Mouse (Mus musculus) brain, adult 2 months (tissue): ENCODE data around the gene 5730522E02Rik.
"Not testable (repeated sequence)": the region's sequence is repeated elsewhere in the genome, so short reads cannot be mapped to it uniquely, and the experiment has no call there.

Experiments used
- DNase-seq: peaks from one replicate; pipeline ENCODE4 v3.0.0; 2011; ENCODE audit warnings: low read depth, low spot score

5730522E02Rik gene

DNA sequence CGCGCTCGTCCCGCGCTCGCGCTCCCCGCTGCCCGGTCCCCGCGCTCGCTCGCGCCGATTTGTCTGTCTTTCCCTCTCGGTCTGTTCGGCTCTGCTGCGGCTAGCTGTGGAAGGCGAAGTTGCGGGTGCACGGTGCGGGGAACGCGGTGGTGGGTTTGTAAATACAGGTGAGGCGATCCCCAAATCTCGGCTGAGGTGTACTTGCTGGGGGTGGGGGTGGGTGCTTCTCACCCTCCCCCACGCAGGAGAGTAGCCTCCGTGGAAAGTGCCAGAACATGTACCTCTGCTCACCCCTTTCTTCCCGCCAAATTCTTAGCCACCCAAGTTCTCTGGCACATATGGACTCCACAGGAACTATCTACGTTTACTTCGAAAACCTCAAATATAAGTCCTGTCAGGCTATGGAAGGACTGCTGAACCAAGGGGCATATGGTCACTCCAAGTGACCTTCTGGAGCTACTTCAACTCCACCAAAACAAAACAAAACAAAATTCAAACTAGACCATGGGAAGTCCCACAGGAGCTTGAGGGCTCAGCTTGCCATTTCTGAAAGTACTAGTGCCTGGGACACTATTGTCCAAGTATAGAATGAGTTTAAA lies at the start of gene 5730522E02Rik:
5730522E02Rik (minus strand) TSS at position 182 of the 599 bp plus-strand sequence.
- no peak for DNase-seq

DNA sequence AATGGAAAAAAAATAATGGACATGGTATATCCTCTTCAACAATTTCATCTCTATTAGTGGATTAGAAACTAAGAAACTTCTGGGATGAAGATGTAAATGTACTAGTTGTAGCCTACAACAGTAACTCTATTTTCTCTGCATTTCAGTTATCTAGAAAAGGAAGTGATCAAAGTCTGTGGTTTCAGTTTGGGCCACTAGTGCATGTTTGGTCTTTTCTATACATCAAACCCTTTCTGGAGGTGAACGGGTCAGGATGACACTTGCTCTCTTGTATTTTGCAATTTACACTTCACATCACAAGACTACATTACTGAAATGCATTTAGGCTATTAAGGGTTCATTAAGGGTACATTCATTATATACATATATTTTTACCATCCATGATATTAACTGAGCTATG lies 26.0 kb upstream of the 5730522E02Rik start:
- DNase-seq, result no peak

DNA sequence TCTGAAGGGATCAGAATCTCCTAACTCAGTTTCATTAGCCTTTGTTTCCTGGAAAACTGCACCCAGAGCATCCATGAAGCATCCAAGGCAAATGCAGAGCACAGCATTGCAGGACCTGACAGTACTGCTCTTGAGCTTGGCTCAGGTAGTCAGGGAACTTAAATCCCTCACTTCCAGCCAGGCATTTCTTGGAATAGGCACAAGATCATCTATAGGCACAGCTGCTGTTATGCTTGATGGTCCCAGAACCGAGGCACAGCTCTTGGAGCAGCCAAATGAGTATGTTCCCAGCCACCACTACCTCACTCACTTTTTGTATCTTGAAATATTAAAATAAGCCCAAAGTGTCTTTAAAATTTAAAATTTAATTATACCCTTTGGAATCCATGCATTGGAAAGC lies 19.3 kb upstream of the 5730522E02Rik start:
- DNase-seq, result peak; percentile 41

DNA sequence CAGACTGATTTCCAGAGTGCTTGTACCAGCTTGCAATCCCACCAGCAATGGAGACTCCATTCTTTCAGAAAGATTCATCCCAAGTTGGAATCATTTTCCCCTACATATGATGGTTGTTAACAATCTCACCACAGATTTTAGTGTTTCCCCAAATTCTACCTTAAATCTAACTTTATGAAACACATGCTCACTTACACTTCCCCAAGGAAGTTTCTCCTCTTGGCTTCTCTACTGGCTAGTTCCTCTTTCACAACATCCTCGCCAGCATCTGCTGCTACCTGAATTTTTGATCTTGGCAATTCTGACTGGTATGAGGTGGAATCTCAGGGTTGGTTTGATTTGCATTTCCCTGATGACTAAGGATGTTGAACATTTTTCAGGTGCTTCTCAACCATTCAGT lies 3.1 kb upstream of the 5730522E02Rik start:
- DNase-seq, result not testable (repeated sequence)

DNA sequence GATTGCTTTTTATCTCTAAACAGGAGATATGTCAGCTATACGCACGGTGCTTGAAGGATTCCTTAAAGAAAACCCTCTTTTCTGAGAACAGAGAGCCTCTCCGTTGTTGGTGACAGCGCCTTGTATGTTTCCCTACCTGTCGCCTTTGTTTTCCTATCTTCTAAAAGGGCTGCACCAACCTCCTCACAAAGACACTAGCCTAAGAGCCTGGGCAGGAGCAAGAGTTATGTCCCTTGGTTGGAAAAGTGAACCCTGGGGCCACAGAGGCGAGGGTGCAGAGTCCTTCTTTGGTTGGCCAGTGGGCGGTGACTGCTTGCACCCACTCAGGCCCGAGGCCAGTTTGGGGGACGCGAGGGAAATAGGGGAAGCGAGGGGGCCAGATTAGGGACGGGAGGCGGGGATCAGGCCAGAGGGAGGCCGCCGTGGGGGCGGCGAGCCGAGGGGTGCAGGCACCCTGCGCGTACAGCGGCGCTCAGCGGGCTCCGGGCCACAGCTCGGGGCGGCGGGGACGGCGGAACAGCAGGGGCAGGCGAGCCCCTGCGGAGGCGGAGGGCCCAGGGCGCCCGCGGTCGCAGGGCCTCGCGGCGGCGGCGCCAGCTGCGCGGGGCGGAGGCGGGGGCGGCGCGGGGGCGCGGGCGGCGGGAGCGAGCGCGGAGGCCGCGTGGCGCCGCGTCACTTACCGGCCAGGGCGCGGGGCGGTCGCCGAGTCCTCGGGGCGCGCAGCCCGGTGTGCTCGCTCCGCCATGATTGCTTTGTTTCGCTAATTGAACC lies 567 bp downstream of the 5730522E02Rik start:
- DNase-seq, result peak; percentile 51

DNA sequence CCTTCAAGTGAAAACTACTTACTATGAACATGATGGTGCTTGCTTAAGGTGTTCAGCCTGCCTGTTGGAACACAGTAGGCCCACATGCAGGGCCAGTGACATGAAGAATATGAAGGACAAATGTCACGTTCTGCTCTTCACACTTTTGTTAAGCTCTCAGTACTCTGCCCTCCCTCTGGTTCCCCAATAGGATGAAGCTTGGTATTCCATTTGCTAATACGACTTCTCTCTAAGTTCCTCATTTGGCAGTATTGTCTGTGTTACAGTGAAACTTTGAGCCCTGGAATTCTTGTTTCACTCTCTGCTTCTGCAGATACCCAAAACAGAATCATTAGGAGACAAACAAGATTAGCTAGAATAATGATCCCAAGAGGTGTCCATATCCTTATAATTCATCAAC lies 7.1 kb downstream of the 5730522E02Rik start:
- no peak for DNase-seq

DNA sequence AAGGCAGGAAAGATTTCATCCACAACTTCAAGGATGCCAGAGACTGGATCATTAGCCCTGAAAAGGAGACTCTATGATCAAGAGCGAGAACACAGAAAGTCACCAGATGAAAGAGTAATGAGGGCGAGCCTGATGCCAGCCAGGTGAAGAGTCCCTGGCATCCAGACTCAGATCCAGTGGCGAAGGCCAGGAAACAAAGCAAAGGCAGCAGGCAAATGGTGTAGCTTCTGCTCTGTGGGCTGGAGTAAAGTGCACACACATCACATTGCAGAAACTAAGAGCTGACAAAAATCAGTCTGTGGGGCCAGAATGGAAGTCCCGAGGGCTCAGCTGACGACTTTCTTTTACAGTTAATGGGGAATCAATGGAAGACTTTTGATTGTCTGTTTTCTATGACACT lies 7.7 kb downstream of the 5730522E02Rik start:
- no peak for DNase-seq

DNA sequence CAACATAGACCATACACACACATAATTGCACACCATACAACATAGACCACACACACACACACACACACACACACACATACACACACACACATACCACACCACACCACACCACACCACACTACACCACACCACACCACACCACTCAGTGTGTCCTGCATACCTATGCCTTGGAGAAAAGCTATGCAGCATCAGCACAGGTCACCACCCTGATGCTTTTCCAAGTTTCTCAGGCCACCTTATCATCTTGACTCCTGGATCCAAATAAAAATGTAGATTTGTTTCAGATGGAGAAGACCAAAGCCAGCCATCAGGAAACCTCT lies 8.8 kb downstream of the 5730522E02Rik start:
- DNase-seq, result no peak

DNA sequence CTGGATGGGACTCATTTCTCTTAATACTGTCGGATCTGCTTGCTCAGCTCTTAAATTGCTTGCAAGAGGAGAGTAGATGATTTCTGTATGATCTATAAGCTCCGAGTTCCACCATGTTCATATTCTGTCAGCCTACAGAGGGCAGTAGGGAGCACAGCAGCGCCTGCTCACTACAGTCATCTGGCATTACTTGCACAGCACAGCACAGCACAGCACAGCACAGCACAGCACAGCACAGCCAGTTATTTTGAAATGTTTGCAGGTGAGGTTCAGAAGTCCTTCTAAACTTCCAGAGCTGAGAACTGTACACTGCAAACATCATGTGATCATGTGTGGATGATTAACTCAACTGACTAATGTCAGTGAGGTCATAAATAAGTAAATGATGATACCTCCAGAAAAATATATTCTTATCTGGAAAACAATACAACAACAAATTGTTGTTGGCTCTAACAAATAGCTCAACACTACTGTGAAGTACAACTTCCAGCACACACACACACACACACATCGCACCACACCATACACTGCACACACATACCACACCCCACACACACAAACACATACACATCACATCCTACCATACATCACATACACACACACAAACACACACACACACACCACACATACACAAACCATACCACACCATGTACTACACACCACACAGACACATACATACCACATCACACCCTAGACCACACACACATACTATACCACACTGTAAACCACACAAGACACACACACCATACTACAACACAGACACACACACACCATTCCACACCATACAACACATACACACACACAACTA lies 9.4 kb downstream of the 5730522E02Rik start:
- peak; percentile 72 for DNase-seq

DNA sequence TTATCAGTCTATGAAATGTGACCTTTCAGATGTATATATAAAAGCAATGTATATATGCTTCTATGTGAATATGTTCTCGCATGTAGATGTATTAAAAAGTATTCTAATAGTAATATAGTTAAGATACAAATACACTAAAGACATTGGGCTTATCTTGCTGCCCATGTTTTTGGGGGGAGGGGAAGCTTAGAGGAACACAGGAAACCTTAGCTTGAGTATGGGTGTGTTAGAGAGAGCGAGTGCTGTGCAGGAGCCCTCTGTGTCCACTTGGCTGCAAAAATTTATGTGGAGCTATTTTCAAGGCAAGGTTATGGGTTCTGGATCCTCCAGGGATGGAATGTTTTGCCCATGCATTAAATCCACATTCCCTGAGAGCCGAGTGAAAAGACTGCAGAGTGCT lies 15.1 kb downstream of the 5730522E02Rik start:
- no peak for DNase-seq

DNA sequence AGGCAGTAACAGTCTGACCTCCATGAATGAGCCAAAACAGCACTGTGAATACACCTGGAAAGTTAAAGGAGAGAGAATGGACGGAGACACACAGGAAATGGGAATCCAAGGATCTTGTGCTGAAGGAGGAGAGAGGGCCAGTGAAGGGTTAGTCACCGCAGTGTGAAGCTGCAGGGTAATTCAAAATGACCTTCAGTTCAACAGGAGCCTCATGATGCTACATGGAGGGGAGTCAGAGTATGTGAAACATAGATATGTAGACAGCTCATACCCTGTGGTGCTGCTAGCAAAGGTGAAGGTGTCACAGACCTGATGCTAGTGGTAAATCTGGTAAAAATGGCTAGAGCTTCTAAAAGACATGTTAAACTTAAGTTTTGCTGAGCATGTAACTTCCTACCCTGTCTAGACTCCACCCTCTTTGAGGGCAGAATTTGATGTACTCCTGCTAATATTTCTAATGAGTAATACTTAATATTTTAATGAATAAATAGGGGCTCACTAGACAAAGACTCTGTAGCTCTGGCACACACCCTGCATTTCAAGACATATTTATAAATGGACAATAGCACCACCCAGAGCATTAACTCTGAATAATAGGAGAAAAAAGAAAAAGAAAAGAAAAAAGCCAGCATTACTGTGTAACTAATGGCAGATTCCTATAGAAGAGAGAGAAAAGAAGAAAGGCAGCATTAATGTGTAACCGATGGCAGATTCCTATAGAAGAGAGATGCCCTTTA lies 23.2 kb downstream of the 5730522E02Rik start:
- no peak for DNase-seq

DNA sequence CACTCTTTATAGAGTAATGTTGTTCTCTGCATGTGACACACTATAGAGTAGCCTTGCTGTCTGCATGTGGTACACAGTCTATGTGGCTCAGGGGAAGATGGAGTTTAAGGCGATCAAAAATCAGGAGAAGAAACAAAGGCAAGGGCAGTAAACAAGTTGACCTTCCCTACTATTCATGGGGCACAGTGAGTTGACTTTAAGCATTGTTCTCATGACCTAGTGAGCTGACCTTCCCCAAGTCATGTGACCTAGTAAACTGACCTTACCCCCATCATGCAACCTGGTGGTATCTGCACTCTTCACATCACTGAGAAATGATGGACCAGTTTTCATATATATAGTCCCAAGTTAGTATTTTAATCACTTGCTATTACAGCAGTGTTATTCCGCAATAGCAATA lies 40.0 kb downstream of the 5730522E02Rik start:
- DNase-seq, result no peak

DNA sequence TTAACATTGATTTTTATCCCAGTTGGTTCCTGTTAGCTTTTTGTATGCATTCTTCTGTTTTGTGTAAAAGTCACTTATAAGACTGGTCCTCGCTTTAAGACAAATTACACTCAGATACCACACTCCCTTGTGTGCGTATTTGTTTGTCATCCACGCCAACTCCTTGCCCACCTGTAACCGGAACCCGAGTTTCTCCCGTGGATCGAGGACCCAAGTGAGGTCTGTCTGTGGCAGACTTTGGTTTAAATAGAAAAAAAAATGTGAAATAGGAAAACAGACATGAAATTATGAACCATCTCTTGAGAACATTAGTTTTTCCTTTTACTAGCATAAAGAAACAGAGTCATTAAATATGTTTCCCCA lies 43.0 kb downstream of the 5730522E02Rik start:
- DNase-seq, result no peak

DNA sequence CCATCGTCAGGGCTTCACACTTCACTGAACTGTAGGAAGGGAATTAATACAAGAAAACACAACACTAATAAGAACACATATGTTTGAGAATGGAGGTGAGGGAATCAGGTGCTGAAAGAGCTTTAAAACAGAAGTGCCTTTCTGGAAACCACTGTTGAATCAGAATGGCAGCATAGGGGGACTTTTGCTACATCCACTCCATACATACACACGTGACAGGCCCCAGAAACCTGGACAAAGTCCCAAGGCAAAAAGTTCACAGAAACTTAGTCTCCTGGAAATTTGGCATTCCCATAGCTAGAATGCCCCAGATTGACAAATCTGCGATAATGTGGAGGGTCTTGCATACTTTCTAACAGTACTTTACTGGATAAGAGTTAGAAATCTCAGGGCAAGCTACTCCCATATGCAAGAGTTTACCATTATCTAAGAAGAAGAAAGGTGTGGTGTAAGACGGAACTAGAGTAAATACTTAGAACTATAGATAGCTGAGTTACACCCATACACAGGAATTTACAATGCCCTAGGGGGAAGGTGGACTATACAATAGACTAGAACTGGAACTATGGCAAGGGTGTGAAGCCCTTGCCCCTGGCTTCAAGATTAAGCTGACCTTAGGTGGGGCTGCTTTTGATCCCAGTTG lies 43.5 kb downstream of the 5730522E02Rik start:
- no peak for DNase-seq

DNA sequence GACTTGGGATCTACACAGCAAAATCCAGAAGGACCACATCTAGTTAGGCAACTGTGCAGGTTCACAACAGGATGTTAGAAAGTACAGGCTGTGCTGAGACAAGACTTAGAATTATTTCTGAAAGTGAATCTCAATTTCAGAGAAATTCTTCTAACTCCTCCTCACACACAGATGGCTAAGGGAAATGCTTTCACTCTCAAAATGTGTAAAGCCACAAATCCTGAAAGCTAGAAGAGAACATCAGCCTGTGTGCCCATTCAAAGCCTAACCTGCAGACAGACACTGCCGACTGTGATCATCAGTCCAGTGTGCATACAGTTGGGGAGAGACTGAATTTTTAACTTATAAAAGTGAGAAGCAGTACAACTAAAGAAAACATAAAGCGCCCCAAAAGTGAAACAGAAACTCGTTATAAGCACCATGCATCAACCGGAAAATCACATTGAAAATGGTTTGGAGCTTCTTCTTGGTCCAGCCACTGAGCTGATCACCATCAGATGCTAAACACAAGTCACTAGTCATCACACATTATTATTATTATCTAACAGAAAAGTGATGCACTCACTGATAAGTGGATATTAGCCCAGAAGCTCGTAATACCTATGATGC lies 45.8 kb downstream of the 5730522E02Rik start:
- DNase-seq, result peak; percentile 74

DNA sequence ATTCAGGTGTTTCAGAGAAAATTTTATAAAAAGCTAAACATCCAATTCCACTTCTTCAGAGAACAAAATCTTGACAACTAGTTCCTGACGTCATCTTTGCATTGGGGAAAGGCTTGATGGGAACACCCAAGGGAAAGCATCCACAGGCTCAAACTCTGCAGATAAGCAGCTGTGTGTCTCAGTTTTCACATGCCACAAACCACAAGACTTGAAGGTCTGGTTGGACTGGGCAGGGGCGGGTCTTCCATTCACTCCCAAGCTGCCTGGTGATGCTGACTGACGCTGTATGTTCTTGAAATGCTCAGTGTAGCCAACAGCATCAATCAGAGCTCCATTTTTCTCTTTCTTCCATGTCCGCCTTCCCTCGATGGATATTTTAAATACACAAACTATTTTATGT lies 49.2 kb downstream of the 5730522E02Rik start:
- no peak for DNase-seq

DNA sequence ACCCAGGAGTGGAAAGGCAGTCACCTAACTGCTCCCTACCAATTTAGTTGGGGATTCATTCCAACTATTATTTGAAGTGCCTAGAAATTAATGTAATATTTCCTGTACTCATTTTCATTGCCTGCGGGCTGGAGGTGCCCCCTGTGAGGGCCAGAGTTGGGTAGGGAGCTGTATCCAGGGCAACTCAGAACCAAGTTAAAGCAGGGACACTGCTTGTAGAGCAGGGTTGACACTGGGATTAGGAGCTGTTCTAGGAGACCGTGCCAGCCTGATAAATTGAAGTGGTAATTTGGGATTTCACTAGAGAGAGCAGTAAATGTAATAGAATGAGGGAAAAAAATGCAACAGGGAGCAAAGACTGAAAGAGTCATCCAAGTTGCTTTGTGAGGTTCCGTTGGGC lies 51.5 kb downstream of the 5730522E02Rik start:
- no peak for DNase-seq

DNA sequence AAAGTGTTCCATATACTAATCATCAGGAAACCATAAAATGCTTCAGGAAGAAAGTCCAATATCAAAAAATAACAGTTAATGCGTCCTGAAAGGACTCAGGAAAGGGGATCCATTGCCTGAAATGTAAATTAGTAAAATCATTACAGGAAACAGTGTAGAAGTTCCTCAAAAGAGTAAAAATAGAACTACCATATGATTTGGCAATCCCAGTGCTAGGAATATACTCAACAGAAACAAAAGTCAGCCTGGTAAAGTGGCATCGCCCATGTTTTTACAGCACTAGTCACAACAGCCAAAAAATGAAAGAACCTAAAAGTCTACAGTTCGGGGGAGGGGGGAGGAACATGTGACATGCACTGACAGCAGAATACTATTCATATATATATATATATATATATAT lies 70.5 kb downstream of the 5730522E02Rik start:
- no peak for DNase-seq

DNA sequence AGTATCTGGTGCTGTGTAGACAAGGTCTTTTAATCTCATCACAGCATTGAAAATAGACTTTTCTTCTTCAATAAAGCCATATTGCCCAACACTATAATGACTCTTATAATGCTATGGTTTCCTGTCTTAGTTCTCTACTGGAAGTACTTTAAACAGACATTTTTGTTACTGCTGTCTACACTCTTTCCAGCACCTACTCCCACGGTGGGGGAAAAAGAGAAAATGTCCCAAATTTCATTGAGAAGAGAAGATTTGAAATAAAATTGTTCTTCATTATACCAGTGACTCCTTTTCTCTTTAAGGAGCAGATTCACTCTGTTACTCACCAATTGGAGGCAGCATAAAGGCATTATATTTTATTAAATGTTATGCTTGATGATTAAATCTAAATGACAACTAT lies 72.5 kb downstream of the 5730522E02Rik start:
- DNase-seq, result peak; percentile 43

DNA sequence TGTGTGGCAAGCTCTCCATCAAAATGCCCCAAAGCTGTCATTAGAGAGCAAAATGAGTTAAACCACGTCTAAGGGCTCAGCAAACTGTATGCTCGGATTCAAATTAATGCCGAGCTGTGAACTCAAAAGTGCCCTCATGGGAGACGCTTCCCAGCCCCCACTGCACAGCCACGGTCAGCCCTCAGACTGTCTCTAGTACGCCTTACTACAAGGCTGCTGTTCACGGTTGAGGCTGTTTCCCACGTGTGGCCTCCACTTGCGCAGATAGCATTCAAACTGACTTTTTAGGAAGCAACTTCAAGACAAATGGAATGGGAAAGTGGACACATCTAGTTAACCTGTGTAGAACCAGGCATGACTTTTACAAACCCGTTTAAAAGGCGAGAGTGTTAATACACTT lies 79.7 kb downstream of the 5730522E02Rik start:
- DNase-seq, result no peak

DNA sequence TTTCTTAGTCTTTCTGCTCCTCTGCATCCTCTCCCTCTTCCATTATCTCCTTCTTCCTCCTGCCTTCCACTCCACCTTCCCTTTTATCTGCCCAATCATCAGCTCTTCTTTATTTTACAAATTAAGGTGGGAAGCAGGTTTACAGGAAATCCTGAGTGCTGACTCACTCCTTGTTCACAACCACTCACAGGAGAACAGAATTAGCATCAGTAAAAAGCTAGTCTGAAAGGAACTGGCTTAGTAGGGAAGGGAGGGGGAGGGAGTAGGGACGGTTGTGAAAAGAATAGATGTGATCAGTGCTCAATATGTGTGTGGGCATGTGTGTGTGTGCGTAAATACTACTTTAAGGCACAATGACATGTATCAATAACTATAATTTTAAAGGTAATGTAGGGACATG lies 81.5 kb downstream of the 5730522E02Rik start:
- peak; percentile 51 for DNase-seq
